Mouse (Mus musculus) ES-E14 (cell line): Measurements from ENCODE around the gene Ncl. TPM values are rescaled to one million over a fixed set of nuclear protein-coding genes. Genes with fewer than 3 reads are reported as not detected.

Source experiments
- DNase-seq: peaks from one replicate; pipeline ENCODE4 v3.0.0-alpha.2; 2013; ENCODE audit warnings: low read depth, low spot score
- H3K27ac ChIP-seq: 2 replicates; pipeline ENCODE4 v1.5.1; 2012; ENCODE audit warnings: low read depth, mild to moderate bottlenecking, low read length, moderate library complexity, mixed read lengths; ENCODE audit not compliant: poor library complexity, insufficient read depth, severe bottlenecking
- H3K36me3 ChIP-seq: 2 replicates; pipeline ENCODE4 v1.6.1; 2012; ENCODE audit warnings: mild to moderate bottlenecking, low read length, moderate library complexity, mixed read lengths; ENCODE audit not compliant: control insufficient read depth, poor library complexity, insufficient read depth, severe bottlenecking
- H3K4me1 ChIP-seq, 2 experiments: fragments of 150-350 bp in 1 of 2; sonication (generic) in 1 of 2; 2 replicates each; pipeline ENCODE4 v1.6.1; 2012; ENCODE audit warnings: low read length in 2 of 2, mild to moderate bottlenecking in 1 of 2, mixed read lengths in 1 of 2; ENCODE audit not compliant: control insufficient read depth in 2 of 2, insufficient read depth in 2 of 2, poor library complexity in 1 of 2
- H3K4me3 ChIP-seq, 2 experiments: fragments of 150-350 bp in 1 of 2; sonication (generic) in 1 of 2; 2 replicates each; pipeline ENCODE4 v1.5.1; 2012; ENCODE audit warnings: low read length in 2 of 2, low read depth in 1 of 2, mild to moderate bottlenecking in 1 of 2, mixed read lengths in 1 of 2; ENCODE audit not compliant: insufficient read depth in 1 of 2, poor library complexity in 1 of 2, severe bottlenecking in 1 of 2
- H3K9ac ChIP-seq: 2 replicates; pipeline ENCODE4 v1.6.1; 2012; ENCODE audit warnings: low read depth, mild to moderate bottlenecking, low read length, mixed read lengths; ENCODE audit not compliant: poor library complexity, insufficient read depth, severe bottlenecking
- H3K9me3 ChIP-seq: fragments of 150-350 bp; sonication (generic); 2 replicates; pipeline ENCODE4 v1.6.1; 2012; ENCODE audit warnings: low read depth, mild to moderate bottlenecking, low read length; ENCODE audit not compliant: control insufficient read depth, insufficient read depth
- CHD2 ChIP-seq: IDR thresholded peaks from 2 replicates; pipeline ENCODE4 v1.6.1; 2014; ENCODE audit warnings: mild to moderate bottlenecking, low read depth, low read length, inconsistent platforms
- HCFC1 ChIP-seq: IDR thresholded peaks from 2 replicates; pipeline ENCODE4 v1.6.1; 2012; ENCODE audit warnings: low read length, inconsistent platforms, borderline replicate concordance; ENCODE audit not compliant: insufficient read depth
- MAFK ChIP-seq: IDR thresholded peaks from 2 replicates; pipeline ENCODE4 v1.6.1; 2014; ENCODE audit warnings: mild to moderate bottlenecking, low read depth, low read length, inconsistent platforms; ENCODE audit not compliant: insufficient read depth
- ZC3H11A ChIP-seq: IDR thresholded peaks from 2 replicates; pipeline ENCODE4 v1.6.1; 2012; ENCODE audit warnings: low read depth, mild to moderate bottlenecking, inconsistent platforms, low read length, borderline replicate concordance
- ZNF384 ChIP-seq: IDR thresholded peaks from 2 replicates; pipeline ENCODE4 v1.6.1; 2012; ENCODE audit warnings: low read depth, low read length, inconsistent platforms
- in situ Hi-C, 2 experiments: fragments of 600-800 bp; cut with MboI; formaldehyde crosslinking; loops; one replicate each; pipeline ENCODE4 v1.15.1; 2025; ENCODE audit warnings: low sequenced_read_pairs in 2 of 2, inconsistent platforms in 1 of 2; ENCODE audit not compliant: unreplicated experiment in 2 of 2
- total RNA-seq: library from RNA; depleted of rRNA; stranded (reverse); fragments of 300-350 nt; gene quantifications from 2 replicates; pipeline ENCODE4 v1.2.3, GENCODE M21; 2012

The Ncl gene
- total RNA-seq, 1 experiment = 529 TPM

- Histone ChIP-seq H3K9ac (no peak overlapping the region), H3K4me1 (no peaks in the 10 kb centered on the region), H3K36me3 (no peaks in the 10 kb centered on the region), H3K4me3 (no peak overlapping the region), H3K27ac (no peak overlapping the region), H3K9me3 (no peaks in the 10 kb centered on the region)
- DNase-seq = no peak
- TF ChIP-seq MAFK = no peak
- no peak for TF ChIP-seq ZNF384
- no peak for TF ChIP-seq HCFC1
- no peak for TF ChIP-seq ZC3H11A
- no peak for TF ChIP-seq CHD2
- in situ Hi-C loops = no loop called here
Measured at GRCm38 (mm10) chr1:86400096-86400754, 41.0 kb upstream of the Ncl start.

GRCm38 (mm10) chr1:86399322-86399721 is 40.1 kb upstream of the Ncl start:
- H3K4me1 ChIP-seq = no peaks in the 10 kb centered on the region
- H3K4me3 ChIP-seq = no peak overlapping the region
- no peak for TF ChIP-seq HCFC1
- no peak for TF ChIP-seq ZNF384
- in situ Hi-C loops = no loop called here
- no peak for DNase-seq
- H3K9me3 ChIP-seq = no peaks in the 10 kb centered on the region
- no peaks in the 10 kb centered on the region for H3K36me3 ChIP-seq
- H3K9ac ChIP-seq = no peak overlapping the region
- H3K27ac ChIP-seq = no peak overlapping the region

GRCm38 (mm10) chr1:86398222-86398621 is 39.0 kb upstream of the Ncl start:
- Histone ChIP-seq H3K27ac (no peak overlapping the region), H3K4me1 (no peaks in the 10 kb centered on the region), H3K4me3 (no peak overlapping the region), H3K9ac (no peak overlapping the region), H3K9me3 (no peaks in the 10 kb centered on the region), H3K36me3 (no peaks in the 10 kb centered on the region)
- no peak for DNase-seq
- in situ Hi-C loops = no loop called here
- TF ChIP-seq MAFK = no peak
- TF ChIP-seq ZC3H11A = no peak
- TF ChIP-seq CHD2 = no peak
- TF ChIP-seq ZNF384 = no peak
- no peak for TF ChIP-seq HCFC1

- TF ChIP-seq ZC3H11A (no peak), ZNF384 (no peak), CHD2 (no peak), HCFC1 (no peak), MAFK (no peak)
- Histone ChIP-seq H3K4me1 (no peaks in the 10 kb centered on the region), H3K36me3 (no peaks in the 10 kb centered on the region), H3K4me3 (no peak overlapping the region), H3K27ac (no peak overlapping the region), H3K9ac (no peak overlapping the region), H3K9me3 (no peaks in the 10 kb centered on the region)
- DNase-seq = no peak
- in situ Hi-C loops = no loop called here
Measured at GRCm38 (mm10) chr1:86397621-86398020, 38.4 kb upstream of the Ncl start.

GRCm38 (mm10) chr1:86395897-86396296 is 36.7 kb upstream of the Ncl start:
- Histone ChIP-seq H3K9ac (no peak overlapping the region), H3K9me3 (no peaks in the 10 kb centered on the region), H3K27ac (no peak overlapping the region), H3K36me3 (no peaks in the 10 kb centered on the region), H3K4me3 (no peak overlapping the region), H3K4me1 (peaks cover 0 to 6% of the 10 kb centered on the region in 2 experiments; a peak in 2 of 4 replicates)
- TF ChIP-seq MAFK (no peak), HCFC1 (no peak), ZC3H11A (no peak), CHD2 (no peak), ZNF384 (no peak)
- peak; percentile 46 for DNase-seq
- in situ Hi-C loops = no loop called here
